Mouse (Mus musculus): ENCODE measurements around the gene Pawr.

Pawr gene

GRCm38 (mm10) chr10:108391370-108391902, 59.5 kb downstream of the Pawr start:
- DNase-seq (ENCODE audit: low read depth, low spot score), result no peak

GRCm38 (mm10) chr10:108392151-108392550, 60.2 kb downstream of the Pawr start:
- no peak for DNase-seq (ENCODE audit: low read depth, low spot score)

- DNase-seq (ENCODE audit: low read depth, low spot score), result no peak
Measured at GRCm38 (mm10) chr10:108394306-108394705, 62.4 kb downstream of the Pawr start.

DNA sequence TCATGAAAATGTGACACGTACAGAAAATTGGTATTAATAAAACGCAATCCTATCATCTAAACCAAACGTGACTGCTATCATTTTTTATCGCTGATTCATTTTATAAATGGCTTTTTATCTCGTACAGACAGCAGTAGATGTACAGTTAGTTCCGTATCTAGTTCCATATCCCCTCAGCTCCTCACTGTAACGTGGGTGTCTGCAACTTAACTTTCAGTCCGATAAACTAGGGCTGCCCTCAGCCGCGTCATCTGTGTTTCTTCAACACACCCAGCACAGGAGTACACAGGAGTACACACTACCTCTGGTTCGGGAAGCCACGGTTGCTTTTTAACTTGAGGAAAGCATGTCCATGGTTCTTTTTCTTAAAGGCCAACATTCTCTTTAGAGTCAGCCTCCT, 63.3 kb downstream of the Pawr start:
- DNase-seq (ENCODE audit: low read depth, low spot score), result no peak

- DNase-seq (ENCODE audit: low read depth, low spot score), result no peak
Measured at GRCm38 (mm10) chr10:108395647-108396046, 63.7 kb downstream of the Pawr start.

DNA sequence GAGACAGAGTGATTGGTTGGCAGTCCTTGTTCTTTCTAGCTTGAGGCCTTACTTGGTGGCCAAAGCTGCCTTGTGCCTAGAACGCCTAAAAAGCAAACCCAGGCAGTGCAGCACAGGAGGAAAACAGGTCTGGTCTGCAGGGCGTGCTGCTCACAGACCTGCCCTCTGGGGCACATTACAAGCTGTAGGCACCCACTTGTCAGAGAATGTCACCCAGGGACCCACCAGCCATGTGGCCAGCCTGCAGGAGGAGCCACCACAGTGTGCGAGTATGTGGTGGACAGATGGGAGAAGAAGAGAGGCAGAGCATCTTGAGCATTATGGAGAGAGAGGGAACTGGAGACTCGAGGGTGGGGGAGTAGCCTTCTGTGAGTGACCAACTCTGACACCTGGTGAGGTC, 70.8 kb downstream of the Pawr start:
- DNase-seq (ENCODE audit: low read depth, low spot score), result no peak

- DNase-seq (ENCODE audit: low read depth, low spot score), result no peak
Measured at GRCm38 (mm10) chr10:108403366-108403865, 71.5 kb downstream of the Pawr start.

DNA sequence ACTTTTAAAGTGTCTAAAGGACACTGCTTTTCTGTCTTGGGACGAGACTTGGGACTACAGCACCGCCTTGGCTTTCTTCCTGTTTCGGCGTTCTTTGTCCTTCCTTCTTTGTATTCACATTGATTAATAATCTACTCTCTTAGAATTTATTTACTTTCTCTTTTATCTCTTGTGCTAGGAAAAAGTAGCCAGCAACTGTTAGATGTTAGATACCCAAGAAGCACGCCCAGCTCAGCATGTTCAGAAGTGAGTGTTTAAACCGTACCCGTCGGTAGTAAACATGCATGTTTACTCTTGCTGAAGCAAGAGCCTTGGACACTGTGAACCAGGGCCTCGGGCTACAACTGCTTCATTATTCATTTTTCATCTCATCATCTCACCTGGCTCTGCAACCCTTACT, 72.2 kb downstream of the Pawr start:
- DNase-seq (ENCODE audit: low read depth, low spot score), result no peak

DNA sequence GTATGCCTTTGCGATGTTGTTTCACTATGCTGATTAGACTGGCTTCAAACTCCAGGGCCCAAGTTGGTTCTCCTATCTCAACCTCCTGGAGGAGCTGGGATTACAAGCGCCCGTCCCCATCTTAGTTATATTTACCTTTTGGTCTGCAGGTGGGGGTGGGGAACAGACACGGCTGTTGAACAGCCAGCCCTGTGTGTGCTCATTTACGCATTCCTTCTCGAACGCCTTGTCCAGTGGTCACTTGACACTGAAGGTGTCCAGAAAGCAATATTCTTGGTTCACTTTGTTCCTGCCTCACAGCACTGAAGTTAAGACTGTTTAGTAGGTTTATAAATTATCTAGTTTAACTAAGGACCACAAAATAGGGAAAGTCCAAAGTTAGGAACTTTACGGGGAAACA, 73.2 kb downstream of the Pawr start:
- DNase-seq (ENCODE audit: low read depth, low spot score), result no peak

- DNase-seq (ENCODE audit: low read depth, low spot score), result no peak
Measured at GRCm38 (mm10) chr10:108405931-108406330, 74.0 kb downstream of the Pawr start.

DNA sequence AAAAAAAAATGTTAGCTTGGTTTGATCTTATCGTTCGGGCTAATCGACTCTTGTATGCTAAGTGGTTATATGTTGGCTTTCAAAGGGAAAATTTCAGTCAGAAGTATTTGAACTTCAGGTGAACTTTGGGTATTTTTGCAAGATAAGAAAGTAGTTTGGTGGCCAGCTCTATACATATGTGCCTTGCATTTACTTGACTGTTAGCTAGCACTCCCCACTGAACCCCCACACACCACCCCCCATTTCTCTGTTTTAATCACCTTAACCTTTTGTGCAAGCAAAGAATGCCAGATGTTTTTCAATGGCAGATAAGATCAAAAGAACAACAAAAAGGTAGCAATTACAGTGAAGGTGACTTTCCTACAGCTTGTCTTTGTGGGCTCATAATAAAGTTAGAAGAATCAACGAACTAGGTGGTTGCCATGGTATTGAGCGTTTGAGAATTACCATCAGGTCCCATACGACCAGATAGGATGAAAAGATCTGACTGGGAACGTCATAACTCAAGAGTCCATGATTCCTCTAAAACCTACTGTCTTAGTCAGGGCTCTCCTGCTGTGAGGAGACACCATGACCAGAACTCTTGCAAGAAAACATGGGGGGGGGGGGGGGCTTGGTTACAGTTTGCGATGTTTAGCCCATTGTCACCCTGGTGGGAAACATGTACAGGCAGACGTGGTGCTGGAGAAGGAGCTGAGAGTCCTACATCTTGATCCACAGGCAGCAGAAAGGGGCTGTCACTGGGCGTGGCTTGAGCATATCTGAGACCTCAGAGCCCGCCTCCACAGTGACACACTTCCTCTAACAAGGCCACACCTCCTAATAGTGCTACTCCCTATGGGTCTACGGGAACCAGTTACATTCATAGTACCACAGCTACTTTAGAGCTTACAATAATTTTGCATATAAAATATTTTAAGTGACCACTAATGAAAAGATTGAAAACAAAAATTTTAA, 75.2 kb downstream of the Pawr start:
- peak; percentile 22 for DNase-seq (ENCODE audit: low read depth, low spot score)

GRCm38 (mm10) chr10:108408025-108408424, 76.1 kb downstream of the Pawr start:
- no peak for DNase-seq (ENCODE audit: low read depth, low spot score)

DNA sequence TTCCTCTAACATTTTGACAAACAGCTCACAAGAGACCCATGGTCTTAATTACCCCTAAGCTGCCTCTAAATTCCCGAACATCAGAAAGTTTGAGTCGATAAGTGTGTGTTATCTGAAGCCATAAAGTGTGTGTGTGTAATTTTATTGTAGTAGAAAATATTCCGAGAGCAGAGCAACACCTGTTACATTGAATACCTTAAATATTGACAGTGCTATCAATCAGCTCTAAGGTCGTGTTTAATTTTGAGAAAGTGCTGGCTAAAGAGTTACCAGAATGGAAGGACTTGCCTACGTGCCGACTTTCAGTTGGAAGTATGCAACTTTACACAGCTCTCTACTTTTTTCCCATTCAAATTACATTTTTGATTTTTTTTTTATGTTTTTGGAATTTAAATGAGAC, 76.5 kb downstream of the Pawr start:
- no peak for DNase-seq (ENCODE audit: low read depth, low spot score)

- DNase-seq (ENCODE audit: low read depth, low spot score), result no peak
Measured at GRCm38 (mm10) chr10:108408986-108409385, 77.1 kb downstream of the Pawr start.

GRCm38 (mm10) chr10:108409529-108409928, 77.6 kb downstream of the Pawr start:
- no peak for DNase-seq (ENCODE audit: low read depth, low spot score)

- DNase-seq (ENCODE audit: low read depth, low spot score), result no peak
Measured at GRCm38 (mm10) chr10:108414936-108415635, 83.2 kb downstream of the Pawr start.

DNA sequence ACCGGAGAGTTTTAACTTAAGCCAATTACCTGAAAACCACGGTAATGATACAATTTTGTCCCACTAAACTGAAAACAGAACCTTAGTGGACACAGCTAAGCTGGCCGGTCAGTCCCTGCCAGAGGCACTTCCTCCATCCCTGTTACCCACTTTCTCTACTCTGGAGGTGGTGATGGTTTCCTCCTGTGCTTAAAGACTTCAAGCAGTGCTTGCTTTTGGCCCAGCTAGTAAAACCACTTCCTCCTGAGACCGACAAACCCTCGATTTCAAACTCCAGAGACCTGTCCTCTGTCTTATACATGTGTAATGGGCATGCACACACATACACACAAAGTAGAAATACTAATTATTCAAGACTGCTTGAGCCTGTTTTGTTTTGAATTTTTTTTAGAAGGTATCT, 85.5 kb downstream of the Pawr start:
- DNase-seq (ENCODE audit: low read depth, low spot score), result no peak

DNA sequence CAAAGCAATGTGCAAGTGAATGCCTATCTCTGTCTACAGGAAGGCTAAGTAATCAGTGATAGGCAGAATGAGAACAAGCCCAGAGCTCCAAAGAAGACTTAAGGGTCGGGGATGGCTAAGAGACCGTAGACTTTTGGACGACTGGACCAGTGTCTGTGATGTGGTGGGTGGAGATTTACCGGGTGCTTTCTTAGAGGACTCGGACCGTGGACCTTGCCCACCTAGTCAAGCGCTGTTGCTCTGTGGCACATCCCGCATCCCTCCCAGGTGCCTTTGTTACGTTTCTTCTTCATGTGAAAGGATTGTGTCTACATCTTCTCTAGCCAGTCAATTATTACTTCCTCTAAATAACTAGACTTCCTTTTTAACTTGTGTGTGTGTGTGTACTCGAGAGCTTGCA, 98.6 kb downstream of the Pawr start:
- peak; percentile 19 for DNase-seq (ENCODE audit: low read depth, low spot score)

GRCm38 (mm10) chr10:108432194-108432593, 100.3 kb downstream of the Pawr start:
- DNase-seq (ENCODE audit: low read depth, low spot score), result no peak

DNA sequence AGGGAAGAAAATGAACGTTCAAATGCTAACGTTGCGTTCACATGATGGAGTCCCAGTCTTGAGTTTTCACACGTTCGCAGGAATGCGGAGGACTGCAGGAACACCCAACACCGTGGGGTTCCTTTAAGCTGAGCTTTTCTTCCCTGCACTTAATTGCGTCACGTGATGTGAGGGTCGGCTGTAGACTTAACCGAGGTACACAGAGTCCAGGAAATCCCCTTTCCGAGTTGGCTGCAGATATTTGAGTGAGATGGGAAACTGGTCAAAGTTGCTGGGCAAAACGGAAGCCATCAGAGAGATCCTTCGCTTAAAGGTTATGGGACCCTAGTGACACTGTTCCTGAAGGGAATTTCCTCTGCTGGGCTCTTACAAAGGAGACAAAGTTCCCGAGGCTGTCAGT, 102.1 kb downstream of the Pawr start:
- no peak for DNase-seq (ENCODE audit: low read depth, low spot score)

DNA sequence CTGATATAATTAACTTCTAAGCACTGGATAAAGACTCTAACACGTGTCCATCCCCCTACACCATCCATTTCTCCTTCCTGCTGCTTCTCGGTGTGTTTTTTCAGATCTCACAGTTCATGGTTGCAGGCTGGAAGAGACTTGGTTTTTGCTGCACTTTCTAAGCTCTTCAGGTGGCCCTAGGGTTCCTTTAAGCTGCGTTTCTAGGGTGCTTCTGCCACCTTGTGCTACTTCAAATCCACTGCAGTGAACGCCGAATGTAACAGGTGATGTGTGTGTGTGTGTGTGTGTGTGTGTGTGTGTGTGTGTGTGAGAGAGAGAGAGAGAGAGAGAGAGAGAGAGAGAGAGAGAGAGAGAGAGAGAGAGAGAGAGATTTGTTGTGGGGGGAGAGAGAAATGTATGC, 103.7 kb downstream of the Pawr start:
- peak; percentile 68 for DNase-seq (ENCODE audit: low read depth, low spot score)

DNA sequence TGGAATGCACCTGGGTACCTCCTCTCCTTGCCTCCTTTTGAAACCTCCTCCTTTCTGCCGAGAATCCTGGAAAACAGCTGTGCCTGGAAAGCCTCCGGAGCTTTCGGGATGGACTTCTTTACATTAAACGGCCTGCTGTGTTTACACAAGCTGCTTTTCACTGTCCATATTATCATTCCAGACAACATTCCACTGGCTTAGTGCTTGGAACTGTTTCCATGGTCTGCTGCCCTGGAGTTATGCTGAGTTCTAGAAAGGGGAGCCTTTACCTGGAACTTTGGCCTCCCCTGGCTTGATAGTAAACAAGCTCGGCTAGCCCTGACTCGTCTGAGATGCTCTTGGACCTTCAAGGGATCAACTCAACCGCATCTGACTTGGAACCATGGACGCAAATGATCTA, 104.4 kb downstream of the Pawr start:
- no peak for DNase-seq (ENCODE audit: low read depth, low spot score)

Measured in A20 (cell line).